Mouse (Mus musculus) neural tube, embryonic 15.5 days (tissue): ENCODE data around the gene Psg20. TPM values are rescaled to one million over a fixed set of nuclear protein-coding genes. Genes with fewer than 3 reads are reported as not detected.
"Not testable (repeated sequence)": the region's sequence is repeated elsewhere in the genome, so short reads cannot be mapped to it uniquely, and the experiment has no call there.

Source experiments
- ATAC-seq: fragments of 200-750 bp; cut with Nextera tagmentation; 2 replicates; pipeline ENCODE4 v1.8.0; 2017; ENCODE audit warnings: mild to moderate bottlenecking, moderate TSS enrichment, moderate library complexity; ENCODE audit not compliant: low FRiP score
- H3K27ac ChIP-seq: fragments of 300-500 bp; sonication (generic); replicated peaks from 2 replicates; pipeline ENCODE4 v1.5.1; 2015; ENCODE audit warnings: mild to moderate bottlenecking, inconsistent platforms
- H3K27me3 ChIP-seq: fragments of 300-500 bp; sonication (generic); replicated peaks from 2 replicates; pipeline ENCODE4 v1.6.1; 2015; ENCODE audit warnings: inconsistent platforms
- H3K36me3 ChIP-seq: fragments of 300-500 bp; sonication (generic); 2 replicates; pipeline ENCODE4 v1.6.1; 2015; ENCODE audit warnings: inconsistent platforms
- H3K4me1 ChIP-seq: fragments of 300-500 bp; sonication (generic); 2 replicates; pipeline ENCODE4 v1.6.1; 2015; ENCODE audit warnings: inconsistent platforms
- H3K4me2 ChIP-seq: fragments of 300-500 bp; sonication (generic); 2 replicates; pipeline ENCODE4 v1.6.1; 2015; ENCODE audit warnings: inconsistent platforms, mild to moderate bottlenecking, moderate library complexity
- H3K4me3 ChIP-seq: fragments of 300-500 bp; sonication (generic); replicated peaks from 2 replicates; pipeline ENCODE4 v1.5.1; 2015; ENCODE audit warnings: mild to moderate bottlenecking, inconsistent platforms
- H3K9ac ChIP-seq: fragments of 300-500 bp; sonication (generic); replicated peaks from 2 replicates; pipeline ENCODE4 v1.6.1; 2015; ENCODE audit warnings: mild to moderate bottlenecking, inconsistent platforms
- H3K9me3 ChIP-seq: fragments of 300-500 bp; sonication (generic); replicated peaks from 2 replicates; pipeline ENCODE4 v1.6.1; 2016; ENCODE audit warnings: inconsistent platforms
- WGBS: fragments of 180-500 bp; shearing (Covaris S2); methylation state at CpG from one replicate; pipeline ENCODE4 v1.1.7; 2015; ENCODE audit warnings: mixed read lengths; 5-methylcytosine and 5-hydroxymethylcytosine counted together
- polyA plus RNA-seq: library from polyadenylated mRNA; unstranded; fragments of >200 nt; fragmentation: Nextera tagmentation; extraction: Ambion mirVana; gene quantifications from 2 replicates; pipeline ENCODE4 v1.2.1, GENCODE M21; 2015

The Psg20 gene
- polyA plus RNA-seq, 1 experiment from 2014 or later = not detected

- not testable (repeated sequence) for H3K9ac ChIP-seq, ATAC-seq, H3K36me3 ChIP-seq, H3K9me3 ChIP-seq, H3K4me1 ChIP-seq, H3K4me3 ChIP-seq, H3K27ac ChIP-seq, H3K27me3 ChIP-seq, H3K4me2 ChIP-seq
- 86% methylated on average over 8 of the region's 8 CpGs for WGBS
Observed at GRCm38 (mm10) chr7:18626921-18627320, 59.1 kb downstream of the Psg20 start.

Other genes with a start within 250 kb of the Psg20 start
- not detected in 2 replicates for gene Psg26, start 202.0 kb downstream of the Psg20 start, polyA plus RNA-seq
- gene Psg25, start 153.9 kb downstream of the Psg20 start, polyA plus RNA-seq = not detected in 2 replicates
- not detected in 2 replicates for gene Psg27, start 118.9 kb downstream of the Psg20 start, polyA plus RNA-seq
- not detected in 2 replicates for gene Psg23, start 69.7 kb downstream of the Psg20 start, polyA plus RNA-seq
- not detected in 2 replicates for gene Psg21, start 29.5 kb downstream of the Psg20 start, polyA plus RNA-seq
- gene Psg22, start 31.9 kb upstream of the Psg20 start, polyA plus RNA-seq = not detected in 2 replicates
- not detected in 2 replicates for gene Psg19, start 112.3 kb upstream of the Psg20 start, polyA plus RNA-seq
- gene Psg17, start 135.4 kb upstream of the Psg20 start, polyA plus RNA-seq = 0.14 TPM in 1 of 2 replicates, not detected in the other
- 0.51 and 0.70 TPM in 2 replicates for gene Mill2, start 153.8 kb upstream of the Psg20 start, polyA plus RNA-seq
- 19.2 and 26.6 TPM in 2 replicates for gene Pglyrp1, start 185.1 kb upstream of the Psg20 start, polyA plus RNA-seq
- gene Ccdc61, start 224.2 kb upstream of the Psg20 start, polyA plus RNA-seq = 29.9 and 31.9 TPM in 2 replicates
- 9.4 and 10.6 TPM in 2 replicates for gene Nova2, start 239.7 kb upstream of the Psg20 start, polyA plus RNA-seq